Mouse (Mus musculus): Measurements from ENCODE around the gene Supt3.

The Supt3 gene

DNA sequence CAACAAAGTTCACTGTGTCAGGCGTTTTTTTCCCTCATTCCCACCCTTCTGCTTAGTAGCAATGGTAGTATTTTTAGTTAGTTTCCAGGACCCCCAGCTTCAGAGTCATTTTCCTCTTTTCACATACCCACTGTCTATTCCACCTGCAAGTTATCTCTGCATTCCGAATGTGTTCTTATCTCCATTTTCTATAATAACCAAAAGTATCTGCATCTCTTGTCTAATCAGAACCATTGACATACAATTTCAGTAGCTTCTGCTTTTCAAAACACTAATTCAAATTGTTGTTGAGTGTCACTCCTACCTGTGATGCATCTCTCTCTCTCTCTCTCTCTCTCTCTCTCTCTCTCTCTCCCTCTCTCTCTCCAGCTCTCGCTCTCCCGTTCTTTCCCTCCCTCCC lies 3.4 kb downstream of the Supt3 start:
- no peak for DNase-seq (ENCODE audit: extremely low read depth, low read depth, low spot score)

DNA sequence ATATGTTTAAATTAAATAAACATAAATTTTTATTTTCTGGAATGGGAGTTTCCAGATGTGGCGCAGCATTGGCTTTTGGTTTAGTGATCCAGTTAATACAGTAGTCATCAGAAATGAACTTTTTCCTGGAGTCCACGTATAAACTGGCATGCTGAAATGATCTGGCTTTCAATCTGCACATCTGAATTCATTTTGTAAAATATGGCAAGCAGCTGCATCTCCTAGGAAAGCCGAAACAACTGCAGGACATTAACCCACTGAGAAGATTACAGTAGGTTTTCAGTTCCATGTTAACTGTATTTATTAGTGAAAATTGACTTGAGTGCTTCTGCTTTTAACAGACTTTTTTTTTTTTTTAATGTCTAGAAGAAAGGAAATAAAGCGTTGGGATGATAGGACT lies 5.4 kb downstream of the Supt3 start:
- no peak for DNase-seq (ENCODE audit: extremely low read depth, low read depth, low spot score)

DNA sequence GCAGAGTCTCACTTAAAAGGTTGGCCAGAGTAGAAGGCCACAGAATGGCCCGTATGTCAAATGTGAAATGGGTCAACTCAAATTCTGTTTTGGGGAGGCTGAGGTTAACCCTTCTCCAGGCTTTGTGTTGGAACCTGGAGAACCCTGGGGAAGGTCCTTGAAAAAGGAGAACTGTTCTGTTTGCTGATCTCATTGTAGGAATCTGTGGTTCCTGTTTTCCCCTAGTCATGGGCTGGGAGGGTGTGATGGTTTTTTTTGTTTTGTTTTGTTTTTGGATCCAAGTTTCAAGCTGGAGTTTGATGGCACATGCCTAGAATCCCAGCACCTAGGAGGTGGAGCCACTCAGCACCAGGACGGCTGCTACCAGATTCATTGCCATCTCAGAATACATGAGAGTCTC lies 6.2 kb downstream of the Supt3 start:
- no peak for DNase-seq (ENCODE audit: extremely low read depth, low read depth, low spot score)

DNA sequence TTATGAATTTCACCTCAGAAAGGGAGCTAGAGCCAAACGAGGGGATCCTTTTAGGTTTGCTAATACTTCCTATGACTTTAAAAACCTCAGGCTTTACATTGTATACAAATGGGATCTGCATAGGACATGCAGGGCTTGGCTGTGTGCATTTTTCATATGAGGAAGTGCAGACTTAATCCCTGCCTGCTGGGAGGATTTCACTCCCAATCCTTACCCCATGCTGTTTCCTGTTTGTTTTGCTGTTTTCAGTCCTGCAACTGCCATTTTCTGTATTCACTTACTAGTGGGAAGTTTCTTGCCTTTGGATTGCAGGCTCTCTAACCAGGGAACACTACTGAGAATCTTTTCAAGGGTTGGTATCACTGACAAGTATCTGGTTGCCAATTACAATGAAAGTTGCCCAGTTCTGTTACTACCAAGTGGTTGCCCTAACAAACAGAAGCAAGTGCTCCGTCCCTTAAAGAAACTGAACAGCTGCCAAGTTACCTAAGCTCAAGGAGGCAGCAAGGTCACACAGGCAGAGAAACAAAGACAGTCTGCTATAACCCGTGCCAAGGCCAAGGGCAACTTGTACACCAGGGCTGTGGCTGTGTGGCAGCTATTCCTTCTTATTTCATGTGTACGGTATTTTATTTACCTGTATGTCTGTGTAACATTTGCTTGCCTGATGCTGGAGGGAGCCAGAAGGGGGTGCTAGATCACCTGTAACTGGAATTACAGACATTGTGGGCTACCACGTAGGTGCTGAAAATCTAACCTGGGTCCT lies 12.2 kb downstream of the Supt3 start:
- no peak for DNase-seq (ENCODE audit: extremely low read depth, low read depth, low spot score)

DNA sequence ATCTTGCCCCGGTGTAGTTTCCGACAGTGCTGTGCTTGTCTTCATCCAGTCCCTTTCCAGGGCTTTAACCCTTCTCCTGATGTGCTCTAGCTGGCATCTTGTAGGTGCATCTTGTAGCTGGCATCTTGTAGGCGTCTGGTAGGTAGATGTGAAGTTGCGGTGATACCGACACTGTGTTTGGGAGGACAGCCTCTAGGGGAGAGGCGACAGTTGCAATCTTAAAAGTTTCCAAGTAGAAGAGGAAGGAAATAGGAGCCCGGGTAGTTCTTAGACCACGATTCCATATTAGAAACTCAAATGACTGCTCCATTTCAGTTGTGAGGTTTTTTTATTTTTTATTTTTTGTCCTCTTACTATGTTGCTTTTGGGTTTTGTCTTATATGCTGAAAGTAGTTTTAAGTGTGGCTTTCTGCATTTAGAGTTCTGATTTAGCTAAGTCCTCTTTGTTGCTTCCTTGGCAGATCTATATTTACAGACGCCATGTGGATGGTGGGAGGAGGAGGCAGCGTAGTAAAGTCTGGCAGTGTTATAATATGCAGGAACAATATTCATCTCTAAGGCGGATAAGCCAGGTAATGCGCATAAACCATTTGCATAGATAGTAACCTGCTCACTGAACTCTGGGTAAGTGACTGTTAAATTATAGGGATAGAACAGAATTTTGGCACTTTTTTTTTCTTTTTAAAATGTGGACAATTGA lies 15.4 kb downstream of the Supt3 start:
- no peak for DNase-seq (ENCODE audit: extremely low read depth, low read depth, low spot score)

DNA sequence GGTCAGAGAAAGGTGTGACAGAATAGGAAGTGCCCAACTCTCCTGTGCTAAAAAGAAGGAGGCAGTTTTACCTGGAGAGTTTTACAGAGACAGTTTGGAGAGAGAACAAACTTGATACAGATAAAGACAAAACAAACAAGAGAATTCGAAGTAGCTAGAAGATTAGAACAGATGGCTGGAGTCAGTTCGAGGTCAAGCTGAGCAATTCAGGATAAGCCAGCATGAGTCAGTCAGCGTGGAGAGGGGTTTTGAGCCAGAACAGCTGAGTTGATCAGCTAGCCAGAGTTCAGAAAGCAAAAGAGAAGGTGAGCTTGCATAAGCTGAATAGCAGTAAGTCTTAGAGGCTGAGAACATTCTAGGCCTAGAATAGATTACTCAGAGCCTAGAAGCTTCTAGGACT lies 20.4 kb downstream of the Supt3 start:
- no peak for DNase-seq (ENCODE audit: extremely low read depth, low read depth, low spot score)

DNA sequence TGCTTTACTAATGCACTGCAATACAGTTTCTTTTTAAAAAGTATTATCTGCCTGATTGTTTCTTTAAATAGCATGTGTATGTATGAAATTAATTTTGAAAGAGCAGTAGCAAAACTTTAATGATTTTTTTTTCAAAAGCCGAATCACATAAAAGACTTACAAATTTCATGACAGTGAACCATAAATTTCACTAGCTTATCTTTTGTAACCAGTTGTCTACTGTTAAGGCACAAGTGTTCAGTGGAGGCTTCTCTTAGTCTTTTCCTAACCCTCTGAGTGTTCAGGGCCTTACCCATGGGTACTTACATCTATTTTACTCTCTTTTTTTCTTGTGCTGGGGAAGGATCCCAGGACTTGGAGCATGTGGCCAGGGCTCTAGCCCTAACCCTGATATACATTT lies 30.1 kb downstream of the Supt3 start:
- no peak for DNase-seq (ENCODE audit: extremely low read depth, low read depth, low spot score)

DNA sequence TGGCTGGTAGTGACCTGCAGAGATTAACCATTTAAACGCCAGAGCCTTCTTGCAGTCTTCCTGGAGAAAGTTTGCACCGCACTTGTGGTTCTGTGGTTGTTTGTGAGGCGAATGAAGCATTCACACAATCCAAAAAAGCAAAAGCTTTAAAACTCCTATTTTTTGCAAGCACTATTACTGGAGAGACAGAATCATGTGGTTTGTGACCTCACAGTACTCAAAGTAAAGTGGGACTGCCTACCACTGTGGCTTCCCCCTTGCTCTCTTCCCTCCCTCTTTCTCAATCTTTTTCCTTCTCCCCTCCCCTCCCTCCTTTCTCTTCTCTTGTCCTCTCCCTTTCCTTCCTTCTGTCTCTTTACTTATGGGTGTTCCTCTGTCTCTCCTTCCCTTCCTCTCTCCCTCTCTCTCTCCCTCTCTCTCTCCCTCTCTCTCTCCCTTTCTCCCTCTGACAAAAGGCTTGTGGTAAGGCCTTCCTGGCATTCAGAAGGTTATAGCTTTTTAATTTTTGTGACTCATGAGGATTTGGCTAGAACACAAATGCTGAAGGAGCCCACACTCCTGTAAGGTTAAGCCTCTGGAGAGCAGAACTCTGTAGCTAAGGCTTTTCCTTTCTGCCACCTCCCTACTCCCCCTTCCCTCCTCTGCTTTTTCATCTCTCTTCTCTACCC lies 37.7 kb downstream of the Supt3 start, which contains the start of gene Runx2:
TSS of gene Runx2 (minus strand) at position 290 of the 668 bp plus-strand sequence.
- DNase-seq (ENCODE audit: extremely low read depth, low read depth, low spot score) = no peak

DNA sequence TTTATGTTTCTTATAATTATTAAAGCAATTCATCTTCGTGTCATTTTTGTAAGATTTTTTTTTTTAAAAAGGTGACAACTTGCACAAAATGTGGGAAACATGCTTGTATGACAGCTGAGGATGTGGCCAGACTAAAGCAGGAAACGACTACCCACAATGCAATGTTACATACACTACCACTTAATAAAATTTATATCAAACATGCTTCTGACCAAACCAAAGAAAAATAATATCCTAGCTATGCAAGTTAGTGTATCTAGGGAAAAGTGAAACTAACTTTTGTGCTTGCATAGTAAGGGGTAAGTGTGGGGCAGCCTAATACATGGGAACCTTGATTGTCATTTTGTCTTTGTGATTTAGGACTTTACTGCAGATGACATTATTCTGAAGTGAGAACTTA lies 41.9 kb downstream of the Supt3 start:
- no peak for DNase-seq (ENCODE audit: extremely low read depth, low read depth, low spot score)

DNA sequence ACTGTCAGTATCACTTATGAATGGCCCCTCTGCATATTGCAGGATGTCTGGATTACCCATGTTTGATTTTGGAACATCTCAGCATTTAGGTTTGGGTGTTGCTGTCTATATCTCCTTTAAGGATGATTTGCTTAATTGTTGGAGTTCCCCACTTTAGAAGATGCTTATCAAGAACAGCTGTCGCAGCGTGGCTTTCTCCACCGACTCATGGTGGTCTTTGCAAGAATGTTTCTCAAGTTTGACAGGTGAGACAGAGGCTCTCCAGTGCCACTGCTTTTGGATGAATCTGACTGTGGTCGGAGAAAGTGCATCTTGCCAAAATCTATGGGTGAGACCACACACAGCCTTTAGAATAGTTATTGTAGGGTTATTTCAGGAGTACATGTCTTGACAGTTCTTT lies 42.9 kb downstream of the Supt3 start:
- no peak for DNase-seq (ENCODE audit: extremely low read depth, low read depth, low spot score)

DNA sequence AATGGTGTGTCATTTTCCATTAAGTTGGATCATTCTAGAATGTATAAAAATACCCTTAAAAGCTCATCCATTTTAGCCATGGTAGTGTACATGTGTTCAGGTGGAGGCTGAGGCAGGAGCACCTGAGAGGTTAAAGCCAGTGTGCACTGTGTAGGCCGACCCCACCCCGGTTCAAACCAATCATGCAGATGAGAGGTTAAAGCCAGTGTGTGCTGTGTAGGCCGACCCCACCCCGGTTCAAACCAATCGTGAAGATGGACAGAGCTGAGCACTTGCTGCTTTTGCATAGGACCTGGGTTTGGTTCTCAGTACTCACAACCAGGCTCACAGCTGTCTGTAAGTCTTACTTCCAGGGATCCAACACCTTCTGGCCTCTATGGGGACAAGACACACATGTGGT lies 45.0 kb downstream of the Supt3 start:
- DNase-seq (ENCODE audit: extremely low read depth, low read depth, low spot score) = no peak

DNA sequence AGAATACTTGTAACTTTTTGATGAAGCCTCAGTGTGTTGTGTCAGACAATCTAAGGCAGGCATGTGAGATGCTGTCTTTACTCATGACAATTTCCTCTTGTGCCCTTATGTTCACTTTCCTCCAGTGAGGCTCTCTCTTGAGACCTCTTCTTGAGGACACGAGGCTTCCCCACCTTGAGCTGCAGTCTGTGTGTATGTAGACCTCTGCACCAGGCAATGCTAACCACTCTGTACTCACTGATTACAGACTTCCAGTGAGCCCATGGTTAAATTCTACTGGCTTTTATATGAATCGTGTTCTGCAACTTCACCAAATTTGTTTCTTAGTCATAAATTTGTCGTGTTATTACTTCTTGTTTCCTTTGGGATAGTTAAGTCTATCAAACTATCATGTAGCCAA lies 50.2 kb downstream of the Supt3 start:
- no peak for DNase-seq (ENCODE audit: extremely low read depth, low read depth, low spot score)

DNA sequence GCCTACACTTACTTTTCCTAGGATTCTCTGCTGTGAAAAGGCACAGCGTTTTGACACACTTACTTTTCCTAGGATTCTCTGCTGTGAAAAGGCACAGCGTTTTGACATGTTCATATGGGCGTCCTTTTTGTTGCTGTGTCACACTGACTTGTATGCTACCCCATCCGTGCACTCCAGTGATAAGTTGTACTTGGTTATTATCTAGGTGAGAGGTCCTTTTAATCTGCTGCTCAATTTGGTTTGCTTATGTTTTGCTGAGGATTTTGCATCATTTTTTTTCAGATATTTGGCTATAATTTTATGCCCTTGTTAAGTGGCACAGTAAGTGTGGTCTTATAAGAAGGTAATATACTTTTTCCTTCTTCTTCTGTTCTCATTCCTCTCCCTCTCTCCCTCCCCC lies 51.0 kb downstream of the Supt3 start:
- no peak for DNase-seq (ENCODE audit: extremely low read depth, low read depth, low spot score)

DNA sequence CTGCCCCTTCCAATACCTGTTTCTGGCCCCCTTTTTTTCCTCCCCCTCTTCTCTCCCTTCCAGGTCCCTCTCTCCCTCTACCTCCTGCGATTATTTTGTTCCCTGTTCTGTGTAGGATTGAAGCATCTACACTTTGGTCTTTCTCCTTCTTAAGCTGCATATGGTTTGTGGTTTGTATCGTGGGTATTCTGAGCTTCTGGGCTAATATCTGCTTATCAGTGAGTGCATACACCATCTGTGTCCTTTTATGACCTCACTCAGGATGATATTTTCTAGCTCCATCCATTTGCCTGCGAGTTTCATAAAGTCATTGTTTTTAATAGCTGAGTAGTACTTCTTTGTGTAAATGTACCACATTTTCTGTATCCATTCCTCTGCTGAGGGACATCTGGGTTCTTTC lies 52.6 kb downstream of the Supt3 start:
- DNase-seq (ENCODE audit: extremely low read depth, low read depth, low spot score) = no peak

DNA sequence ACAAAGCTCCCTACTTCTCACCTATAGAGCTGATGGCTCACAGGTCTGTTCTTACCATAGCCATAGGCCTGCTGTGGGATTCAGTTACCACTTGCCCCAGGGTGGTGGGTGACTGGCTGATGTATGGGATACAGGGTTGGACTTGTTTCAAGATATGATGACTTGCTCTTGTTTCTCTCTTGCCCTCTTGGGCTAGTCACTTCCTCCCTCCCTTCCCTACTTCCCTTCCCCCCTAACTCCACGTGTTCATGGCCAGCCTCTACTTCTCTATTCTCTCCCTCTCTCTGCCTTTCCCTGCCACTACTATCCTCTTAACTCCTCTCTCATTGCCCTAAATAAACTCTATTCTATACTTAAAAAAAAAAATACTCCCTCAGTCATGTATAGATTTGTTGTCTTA lies 54.2 kb downstream of the Supt3 start:
- DNase-seq (ENCODE audit: extremely low read depth, low read depth, low spot score) = no peak

DNA sequence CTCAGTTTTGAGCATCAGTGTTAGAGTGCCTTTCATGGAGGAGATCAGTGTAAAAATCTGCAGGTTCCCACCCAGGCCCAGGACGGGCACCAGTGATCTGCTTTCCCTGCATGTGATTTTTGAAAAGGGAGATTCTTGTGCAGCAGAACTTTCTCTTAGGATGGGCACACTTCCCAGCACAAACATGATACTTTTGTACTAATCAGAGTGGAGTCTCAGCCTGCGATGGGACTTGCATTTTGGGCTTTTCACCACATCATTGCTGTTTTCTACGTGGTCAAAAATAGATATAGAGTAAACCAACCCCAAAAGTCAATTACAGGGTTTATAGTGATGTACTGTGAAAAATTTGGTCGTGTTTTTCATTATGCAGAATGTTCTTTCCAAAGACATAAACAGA lies 65.2 kb downstream of the Supt3 start:
- DNase-seq (ENCODE audit: extremely low read depth, low read depth, low spot score) = no peak

DNA sequence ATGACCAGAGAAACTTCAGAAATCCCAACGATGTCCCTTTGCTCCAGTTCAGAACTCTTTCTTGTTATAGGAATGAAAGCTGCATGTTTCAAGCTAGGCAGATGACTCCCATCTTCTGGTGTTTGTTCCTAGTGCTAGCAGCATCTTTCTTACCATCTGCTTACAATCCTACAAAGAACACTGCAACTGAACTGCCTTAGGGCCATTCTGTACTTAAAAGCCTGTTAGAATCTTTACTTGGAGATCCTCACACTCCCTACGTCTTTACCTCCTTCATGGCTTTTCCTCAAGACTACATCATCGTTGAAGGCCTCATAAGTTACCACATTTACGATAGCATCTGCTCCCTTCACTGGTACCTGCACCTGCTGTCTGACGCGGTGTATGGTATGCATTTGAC lies 86.2 kb downstream of the Supt3 start:
- DNase-seq (ENCODE audit: extremely low read depth, low read depth, low spot score) = no peak

DNA sequence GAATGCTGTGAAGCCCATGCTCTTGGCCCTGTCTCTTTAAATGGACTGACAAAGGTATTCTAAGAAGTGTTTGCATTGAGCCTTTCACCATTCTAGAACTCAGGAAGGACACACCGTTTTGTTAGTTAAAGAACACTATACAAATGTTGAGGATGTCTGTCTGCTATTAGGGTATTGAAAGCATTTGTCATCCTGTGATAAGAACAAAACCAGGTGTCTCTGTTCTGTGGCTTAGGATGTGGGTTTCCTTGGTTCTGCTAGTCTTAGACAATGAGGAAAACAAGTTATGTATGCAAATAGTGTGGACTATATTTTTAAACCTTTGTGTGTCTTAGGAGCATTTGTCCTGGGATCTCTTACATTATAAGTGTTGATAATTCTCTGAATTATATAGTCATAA lies 116.6 kb downstream of the Supt3 start:
- no peak for DNase-seq (ENCODE audit: extremely low read depth, low read depth, low spot score)

DNA sequence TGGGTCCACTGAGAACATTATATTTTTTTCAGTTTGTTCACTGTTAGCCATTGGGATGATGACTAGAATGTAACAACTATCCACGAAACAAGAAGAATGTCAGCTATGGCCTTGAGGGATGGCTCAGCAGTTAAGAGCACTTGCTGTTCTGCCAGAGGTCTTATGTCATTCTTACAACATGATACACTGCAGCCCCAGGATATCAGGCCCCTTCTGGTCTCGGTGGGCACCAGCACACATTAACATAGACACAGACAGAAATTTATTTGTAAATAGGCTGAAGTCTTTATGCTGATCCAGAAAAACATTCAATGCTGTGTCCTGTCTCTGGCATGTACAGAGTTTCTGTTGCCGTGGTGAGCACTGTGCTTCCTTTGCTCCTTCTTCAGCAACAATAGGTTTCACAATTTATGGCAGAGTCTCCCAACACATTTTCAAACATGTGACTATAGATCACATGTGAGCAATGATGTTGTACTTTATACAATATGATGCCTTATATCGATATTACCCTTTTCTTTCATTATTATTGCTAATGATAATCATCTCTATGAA lies 166.7 kb downstream of the Supt3 start:
- DNase-seq (ENCODE audit: extremely low read depth, low read depth, low spot score) = peak; percentile 62

DNA sequence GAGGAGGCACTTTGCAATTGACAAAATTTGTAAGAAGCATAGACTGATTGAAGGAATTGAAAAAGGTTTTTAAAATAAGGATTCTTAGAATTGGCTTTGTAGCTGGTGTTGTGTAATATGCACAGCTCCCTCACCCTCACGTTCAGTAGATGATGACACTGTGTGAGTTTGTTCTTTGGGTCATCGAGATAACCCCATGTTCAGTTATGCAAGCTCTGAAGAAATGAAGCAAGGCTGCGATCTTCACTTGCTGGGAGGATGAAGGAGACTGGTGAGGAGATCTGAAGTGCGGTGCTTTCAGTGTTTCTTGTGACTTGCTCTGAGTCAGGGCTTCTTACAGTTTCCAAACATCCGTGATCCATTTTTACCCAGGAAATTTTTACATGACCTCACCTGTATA lies 168.4 kb downstream of the Supt3 start:
- peak; percentile 50 for DNase-seq (ENCODE audit: extremely low read depth, low read depth, low spot score)

DNA sequence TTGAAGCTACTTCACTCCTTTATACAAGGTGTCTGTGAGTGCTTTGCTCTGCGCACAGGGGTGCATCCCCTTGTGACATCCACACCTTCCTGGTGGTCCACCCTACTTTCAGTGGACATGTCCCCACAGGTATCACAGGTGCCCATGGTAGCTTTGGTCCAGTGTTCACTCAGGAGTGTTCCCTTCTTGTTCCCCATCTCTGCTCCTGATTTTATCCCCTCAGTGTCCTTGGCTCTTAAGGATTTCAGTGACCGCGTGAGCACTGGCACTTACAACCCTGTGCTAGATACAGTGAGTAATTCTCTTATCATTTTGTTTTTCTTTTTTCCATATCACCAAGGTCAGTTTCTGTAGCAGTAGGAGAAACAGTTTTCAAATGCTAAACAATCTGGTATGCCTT lies 171.4 kb downstream of the Supt3 start:
- DNase-seq (ENCODE audit: extremely low read depth, low read depth, low spot score) = no peak

DNA sequence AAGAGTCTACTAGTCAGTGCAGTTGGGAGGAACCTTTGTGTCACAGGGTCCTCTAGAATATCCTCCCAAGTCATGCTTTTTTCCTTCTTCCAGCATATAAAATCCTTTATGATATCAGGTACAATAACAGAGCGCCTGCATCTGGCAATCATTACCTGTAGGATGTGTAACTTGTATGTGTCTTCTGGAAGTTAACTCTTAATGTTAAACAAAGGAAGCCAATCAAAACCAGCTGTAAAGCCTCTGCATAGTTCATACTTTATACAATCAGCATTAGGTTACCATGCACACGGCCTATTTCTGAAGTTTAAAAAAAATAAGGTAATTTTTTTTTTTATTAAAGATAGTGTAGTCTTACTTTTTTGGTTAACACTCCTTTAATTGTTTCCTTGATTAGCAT lies 179.7 kb downstream of the Supt3 start:
- DNase-seq (ENCODE audit: extremely low read depth, low read depth, low spot score) = no peak

All from fat pad, adult 2 months (tissue).